ENCODE assay signal across 9 mouse cellular contexts in the genomic region with DNA sequence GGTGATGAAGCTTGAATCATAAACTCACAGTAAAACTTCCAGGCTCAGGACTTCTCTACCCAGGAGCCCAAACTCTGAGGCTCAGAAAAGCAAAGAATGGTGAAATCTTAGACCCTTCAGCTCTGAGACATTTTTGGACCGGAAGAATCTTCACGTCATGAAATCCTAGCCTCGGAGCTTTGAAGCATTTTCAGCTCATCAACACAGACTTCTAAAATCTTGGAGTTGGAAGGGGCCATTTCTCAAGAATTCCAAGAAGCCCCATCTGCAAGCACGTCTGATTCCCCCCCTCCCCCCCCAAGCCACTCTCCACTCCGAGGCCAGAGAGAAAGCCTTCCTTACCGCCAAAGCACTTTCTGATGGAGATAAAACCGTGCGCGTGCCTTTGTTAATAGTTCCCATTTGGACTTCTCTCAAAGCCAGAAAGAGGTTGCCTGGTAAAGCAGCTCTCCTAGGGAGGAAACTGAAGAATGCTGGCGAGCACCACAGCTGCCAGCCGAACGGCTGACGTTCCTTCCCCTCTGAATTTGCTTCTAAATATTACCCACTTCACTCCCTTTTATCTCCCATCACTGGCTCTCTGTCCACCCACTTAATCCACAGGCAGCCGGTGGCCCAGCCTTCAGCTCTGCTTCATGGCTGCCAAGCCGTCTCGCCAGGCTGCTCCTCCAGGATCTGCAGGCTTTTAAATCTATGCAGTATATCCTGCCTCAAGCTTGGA. TPM values are rescaled to one million over a fixed set of nuclear protein-coding genes. Genes with fewer than 3 reads are reported as not detected.
DNase-seq lines count a peak whose midpoint lies in the region; ATAC-seq and TF ChIP-seq lines count a peak whose summit lies in the region.
"Had no signal": no experiment of that assay in that cellular context is flagged by ENCODE, and none has a peak within 500 bp of the region (broad histone marks: within the 10 kb centered on the region; RNA-seq: fewer than 3 reads in every experiment).

No protein-coding gene starts in this region.

- no peaks in the 10 kb centered on the region; the same call in 1 of the 2 replicates for H3K36me3 ChIP-seq in kidney, embryonic 15.5 days
- no peaks in the 10 kb centered on the region for H3K36me3 ChIP-seq in embryonic facial prominence, embryonic 14.5 days (ENCODE audit: control insufficient read depth, insufficient read depth, low read length)
- no peaks in the 10 kb centered on the region for H3K36me3 ChIP-seq in midbrain, postnatal 0 days (ENCODE audit: insufficient read depth, low read length)

- no peaks in the 10 kb centered on the region for H3K9me3 ChIP-seq in kidney, embryonic 15.5 days (replicated peaks)
- no peaks in the 10 kb centered on the region for H3K9me3 ChIP-seq in embryonic facial prominence, embryonic 14.5 days (ENCODE audit: control insufficient read depth, low read length)
- no peaks in the 10 kb centered on the region for H3K9me3 ChIP-seq in midbrain, postnatal 0 days (ENCODE audit: low read length)

- no peak overlapping the region for H3K9ac ChIP-seq in kidney, embryonic 15.5 days
- peak overlapping the region; percentile 34; the same call in 1 of the 2 replicates for H3K9ac ChIP-seq in embryonic facial prominence, embryonic 14.5 days (ENCODE audit: low read depth, low read length)
- H3K9ac ChIP-seq in midbrain, postnatal 0 days (replicated peaks; ENCODE audit: low read length, poor library complexity, severe bottlenecking) = no peak overlapping the region

- intact Hi-C loops in heart, postnatal 25 days (cut with DNase I) = no loop called here

- H3K4me1 ChIP-seq in kidney, embryonic 15.5 days = peaks cover 21% of the 10 kb centered on the region
- H3K4me1 ChIP-seq in embryonic facial prominence, embryonic 14.5 days (ENCODE audit: control insufficient read depth, insufficient read depth, low read length) = peaks cover 20% of the 10 kb centered on the region
- no peaks in the 10 kb centered on the region for H3K4me1 ChIP-seq in midbrain, postnatal 0 days (ENCODE audit: insufficient read depth, low read length)

- no peak for ATAC-seq in kidney, embryonic 15.5 days (replicated peaks; ENCODE audit: low FRiP score)
- ATAC-seq in embryonic facial prominence, embryonic 14.5 days (ENCODE audit: low read depth) = peak; percentile 53
- 0 out of 2 replicates have a peak, but pooled peaks have one; percentile 16 for ATAC-seq in midbrain, postnatal 0 days (ENCODE audit: low FRiP score)

- DNase-seq in kidney, adult 11 months = no peak
- DNase-seq in embryonic facial prominence, embryonic 14.5 days (ENCODE audit: low spot score) = peak; percentile 72
- DNase-seq in heart, postnatal 25 days (ENCODE audit: low spot score) = peak; percentile 16
- DNase-seq in midbrain, postnatal 0 days (ENCODE audit: low spot score) = peak; percentile 36
- no peak for DNase-seq in ovary, postnatal 14 days (ENCODE audit: low spot score)
- no peak for DNase-seq in spleen, postnatal 10 days (ENCODE audit: low spot score in 2 of 2)
- no peak for DNase-seq in kidney, postnatal 25 days
- DNase-seq: kidney, adult 8-10 months had no signal

- no peak overlapping the region for H3K27ac ChIP-seq in kidney, embryonic 15.5 days
- H3K27ac ChIP-seq in embryonic facial prominence, embryonic 14.5 days (replicated peaks; ENCODE audit: low read depth, low read length) = peak overlapping the region; percentile 67
- H3K27ac ChIP-seq in midbrain, postnatal 0 days (ENCODE audit: low read depth, low read length) = no peak overlapping the region

- H3K4me2 ChIP-seq in kidney, embryonic 15.5 days = 0 out of 2 replicates have a peak overlapping the region, but pooled peaks have one; percentile 17
- peak overlapping the region; percentile 42 for H3K4me2 ChIP-seq in embryonic facial prominence, embryonic 14.5 days (ENCODE audit: low read depth, low read length)
- H3K4me2 ChIP-seq in midbrain, postnatal 0 days (ENCODE audit: low read depth, low read length, poor library complexity, severe bottlenecking) = 0 out of 2 replicates have a peak overlapping the region, but pooled peaks have one; percentile 20

- WGBS in kidney, embryonic 15.5 days = 36% methylated on average over 16 of the region's 16 CpGs
- 21% methylated on average over 16 of the region's 16 CpGs for WGBS in embryonic facial prominence, embryonic 14.5 days
- WGBS in midbrain, postnatal 0 days = 21% methylated on average over 16 of the region's 16 CpGs

- TF ChIP-seq CTCF in midbrain, postnatal 0 days (IDR thresholded peaks at IDR 0.05) = no peak

- no peak overlapping the region for H3K4me3 ChIP-seq in kidney, embryonic 15.5 days (replicated peaks)
- no peak overlapping the region for H3K4me3 ChIP-seq in embryonic facial prominence, embryonic 14.5 days (ENCODE audit: low read depth, low read length)
- no peak overlapping the region for H3K4me3 ChIP-seq in midbrain, postnatal 0 days (ENCODE audit: low read depth, low read length)

- H3K27me3 ChIP-seq in kidney, embryonic 15.5 days = peaks cover 10% of the 10 kb centered on the region; the same call in 1 of the 2 replicates
- peaks cover 5% of the 10 kb centered on the region; the same call in 1 of the 2 replicates for H3K27me3 ChIP-seq in embryonic facial prominence, embryonic 14.5 days (replicated peaks; ENCODE audit: control insufficient read depth, insufficient read depth, low read length)
- H3K27me3 ChIP-seq in midbrain, postnatal 0 days (ENCODE audit: insufficient read depth, low read length) = no peaks in the 10 kb centered on the region

RNA-seq across cellular contexts. Expression of gene Trabd2b, which starts 9.6 kb away (rescaled TPM):
- 4.9 TPM in 2 replicates for polyA plus RNA-seq in kidney, embryonic 15.5 days (2015; fragmentation: Nextera tagmentation; extraction: Ambion mirVana)
- 3.3 and 3.7 TPM in 2 replicates for polyA plus RNA-seq in embryonic facial prominence, embryonic 14.5 days (2014; fragmentation: Nextera tagmentation; extraction: Ambion mirVana)
- 10 to 100 TPM; 53.5 to 62.8 TPM for total RNA-seq in heart, postnatal 25 days (2021)
- 1.8 and 2.0 TPM in 2 replicates for total RNA-seq in midbrain, postnatal 0 days (2014; rRNA removed)
- 0.48 and 0.54 TPM in 2 replicates for polyA plus RNA-seq in midbrain, postnatal 0 days (2015; fragmentation: Nextera tagmentation; extraction: Ambion mirVana)

Comparison
In these comparisons a context has a peak if more than half of its experiments do, and no peak if none do; other contexts are left out.
1. DNase-seq: peak in embryonic facial prominence, embryonic 14.5 days (single experiment), heart, postnatal 25 days (single experiment) and midbrain, postnatal 0 days (single experiment); none in kidney, adult 11 months (single experiment), ovary, postnatal 14 days (single experiment), spleen, postnatal 10 days (0 of 2) and kidney, postnatal 25 days (0 of 2).
2. Peak in every context shown above with its lines, with median percentiles within 50 percentile points of each other: H3K4me2 ChIP-seq.